Mouse (Mus musculus) heart, embryonic 10.5 days (tissue): ENCODE measurements at regions not wholly inside any gene's neighbourhood (a gene's known extent, or its start where the extent isn't known, plus 50 kb on each side); places are given as distances from the start of the nearest gene placed in this dataset.
"Not testable (repeated sequence)": the region's sequence is repeated elsewhere in the genome, so short reads cannot be mapped to it uniquely, and the experiment has no call there.

Experiments
- DNase-seq: peaks from one replicate; pipeline ENCODE4 v3.0.0-alpha.2; 2017; ENCODE audit warnings: low spot score
- H3K27ac ChIP-seq: fragments of 300-500 bp; sonication (generic); 2 replicates; pipeline ENCODE4 v1.5.1; 2016; ENCODE audit warnings: mild to moderate bottlenecking
- H3K27me3 ChIP-seq: fragments of 300-500 bp; sonication (generic); 2 replicates; pipeline ENCODE4 v1.6.1; 2016; ENCODE audit warnings: mild to moderate bottlenecking; ENCODE audit not compliant: poor library complexity, insufficient read depth, severe bottlenecking
- H3K36me3 ChIP-seq: fragments of 300-500 bp; sonication (generic); 2 replicates; pipeline ENCODE4 v1.6.1; 2016; ENCODE audit warnings: mild to moderate bottlenecking, moderate library complexity
- H3K4me1 ChIP-seq: fragments of 300-500 bp; sonication (generic); 2 replicates; pipeline ENCODE4 v1.6.1; 2016; ENCODE audit warnings: mild to moderate bottlenecking
- H3K4me3 ChIP-seq: fragments of 300-500 bp; sonication (generic); 2 replicates; pipeline ENCODE4 v1.5.1; 2016; ENCODE audit warnings: mild to moderate bottlenecking, moderate library complexity
- H3K9me3 ChIP-seq: fragments of 300-500 bp; sonication (generic); 2 replicates; pipeline ENCODE4 v1.6.1; 2016; ENCODE audit warnings: mild to moderate bottlenecking, moderate library complexity
- WGBS: fragments of 180-500 bp; shearing (Covaris S2); methylation state at CpG from one replicate; pipeline ENCODE4 v1.1.7; 2016; 5-methylcytosine and 5-hydroxymethylcytosine counted together

DNA sequence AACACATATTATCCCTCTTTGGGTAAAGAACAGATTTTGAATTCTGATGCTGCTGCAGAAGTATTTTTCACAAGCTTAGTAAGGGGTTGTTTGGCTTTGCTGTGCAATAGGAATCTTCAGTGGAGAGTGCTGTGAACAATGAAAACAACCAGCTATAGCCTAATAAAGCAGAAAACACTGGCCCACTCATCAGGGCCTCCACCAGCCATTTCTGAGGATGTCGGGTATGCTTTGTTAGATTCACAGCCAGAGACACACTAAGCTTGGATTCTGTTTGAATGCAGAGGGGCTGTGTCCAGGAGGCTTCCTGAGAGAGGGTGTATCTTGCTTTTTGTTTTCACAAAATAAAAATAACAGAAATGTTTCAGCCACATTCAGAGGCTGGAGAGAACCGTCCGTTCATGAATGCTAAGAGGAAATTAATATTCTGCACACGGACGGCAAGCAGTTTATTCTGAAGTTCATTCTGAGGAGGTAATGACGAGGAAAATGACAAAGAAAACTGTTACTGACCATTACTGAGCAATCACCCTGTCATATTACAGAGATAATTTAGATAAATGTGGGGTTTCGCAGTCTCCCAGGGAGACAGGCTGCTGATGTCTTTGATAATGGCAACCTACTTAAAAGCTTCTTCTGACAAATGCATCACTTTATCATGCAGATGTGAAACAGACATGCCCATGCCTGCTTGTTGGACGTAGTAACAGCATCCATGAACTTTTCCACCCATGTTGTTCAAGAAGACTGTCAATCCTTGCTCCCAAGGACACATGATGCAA, 198.1 kb upstream of the Myo3a start:
- Histone ChIP-seq H3K27ac (no peak overlapping the region), H3K4me3 (no peak overlapping the region), H3K36me3 (no peaks in the 10 kb centered on the region), H3K9me3 (no peaks in the 10 kb centered on the region), H3K4me1 (no peaks in the 10 kb centered on the region), H3K27me3 (no peaks in the 10 kb centered on the region)
- DNase-seq = no peak
- 71% methylated on average over 8 of the region's 8 CpGs for WGBS

DNA sequence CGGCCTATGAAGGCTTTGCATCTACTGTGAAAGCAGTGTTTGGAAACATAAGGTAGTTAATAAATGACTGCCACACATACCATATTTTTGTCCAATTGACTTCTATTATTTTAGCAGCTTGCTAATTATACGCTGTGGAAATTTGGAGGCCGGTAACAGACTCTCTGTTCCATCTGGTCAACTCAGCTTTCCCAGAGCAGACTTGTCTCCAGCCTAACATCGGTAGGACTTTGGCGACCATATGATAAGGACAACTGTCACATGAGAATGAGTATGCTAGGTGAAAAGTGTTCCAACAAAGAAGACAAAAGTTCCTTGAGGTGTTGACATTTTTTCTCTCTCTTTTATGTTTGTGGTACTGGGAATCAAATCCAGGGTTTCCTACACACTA, 197.5 kb upstream of the Myo3a start:
- no peaks in the 10 kb centered on the region for H3K27me3 ChIP-seq
- H3K27ac ChIP-seq = no peak overlapping the region
- 86% methylated on average over 5 of the region's 5 CpGs for WGBS
- H3K4me3 ChIP-seq = no peak overlapping the region
- DNase-seq = no peak
- no peaks in the 10 kb centered on the region for H3K9me3 ChIP-seq
- H3K4me1 ChIP-seq = no peaks in the 10 kb centered on the region
- no peaks in the 10 kb centered on the region for H3K36me3 ChIP-seq

GRCm38 (mm10) chr2:22036841-22037240, 190.5 kb upstream of the Myo3a start:
- 76% methylated on average over 2 of the region's 2 CpGs for whole genome bisulfite sequencing
- no peaks in the 10 kb centered on the region for H3K9me3 ChIP-seq
- no peaks in the 10 kb centered on the region for H3K36me3 ChIP-seq
- H3K27me3 ChIP-seq = no peaks in the 10 kb centered on the region
- no peak overlapping the region for H3K27ac ChIP-seq
- DNase-seq = no peak
- H3K4me1 ChIP-seq = no peaks in the 10 kb centered on the region
- H3K4me3 ChIP-seq = no peak overlapping the region

GRCm38 (mm10) chr2:22038780-22039179, 188.5 kb upstream of the Myo3a start:
- no peak overlapping the region for H3K27ac ChIP-seq
- WGBS = 20% methylated on average over 2 of the region's 2 CpGs
- H3K36me3 ChIP-seq = no peaks in the 10 kb centered on the region
- H3K9me3 ChIP-seq = no peaks in the 10 kb centered on the region
- DNase-seq = no peak
- H3K27me3 ChIP-seq = no peaks in the 10 kb centered on the region
- no peaks in the 10 kb centered on the region for H3K4me1 ChIP-seq
- H3K4me3 ChIP-seq = no peak overlapping the region

GRCm38 (mm10) chr2:22043937-22044336, 183.4 kb upstream of the Myo3a start:
- not testable (repeated sequence) for H3K4me1 ChIP-seq, H3K9me3 ChIP-seq, H3K36me3 ChIP-seq, H3K4me3 ChIP-seq, H3K27me3 ChIP-seq, H3K27ac ChIP-seq, DNase-seq
- WGBS = 41% methylated on average over 6 of the region's 6 CpGs

GRCm38 (mm10) chr2:22044949-22045348, 182.4 kb upstream of the Myo3a start:
- no peak overlapping the region for H3K27ac ChIP-seq
- no peaks in the 10 kb centered on the region for H3K9me3 ChIP-seq
- no peaks in the 10 kb centered on the region for H3K36me3 ChIP-seq
- no peak overlapping the region for H3K4me3 ChIP-seq
- no peaks in the 10 kb centered on the region for H3K27me3 ChIP-seq
- no peak for DNase-seq
- 68% methylated on average over 2 of the region's 2 CpGs for WGBS
- no peaks in the 10 kb centered on the region for H3K4me1 ChIP-seq

- Histone ChIP-seq H3K4me1 (no peaks in the 10 kb centered on the region), H3K27me3 (no peaks in the 10 kb centered on the region), H3K27ac (no peak overlapping the region), H3K4me3 (no peak overlapping the region), H3K36me3 (no peaks in the 10 kb centered on the region), H3K9me3 (no peaks in the 10 kb centered on the region)
- whole genome bisulfite sequencing = 78% methylated on average over 3 of the region's 3 CpGs
- DNase-seq = no peak
These were observed 179.8 kb upstream of the Myo3a start for GRCm38 (mm10) chr2:22047465-22047864.

- no peak overlapping the region for H3K4me3 ChIP-seq
- no peak overlapping the region for H3K27ac ChIP-seq
- H3K4me1 ChIP-seq = no peaks in the 10 kb centered on the region
- no peak for DNase-seq
- no peaks in the 10 kb centered on the region for H3K36me3 ChIP-seq
- no peaks in the 10 kb centered on the region for H3K9me3 ChIP-seq
- H3K27me3 ChIP-seq = no peaks in the 10 kb centered on the region
- 84% methylated on average over 5 of the region's 5 CpGs for WGBS
These were observed 160.8 kb upstream of the Myo3a start for GRCm38 (mm10) chr2:22066535-22066934.

DNA sequence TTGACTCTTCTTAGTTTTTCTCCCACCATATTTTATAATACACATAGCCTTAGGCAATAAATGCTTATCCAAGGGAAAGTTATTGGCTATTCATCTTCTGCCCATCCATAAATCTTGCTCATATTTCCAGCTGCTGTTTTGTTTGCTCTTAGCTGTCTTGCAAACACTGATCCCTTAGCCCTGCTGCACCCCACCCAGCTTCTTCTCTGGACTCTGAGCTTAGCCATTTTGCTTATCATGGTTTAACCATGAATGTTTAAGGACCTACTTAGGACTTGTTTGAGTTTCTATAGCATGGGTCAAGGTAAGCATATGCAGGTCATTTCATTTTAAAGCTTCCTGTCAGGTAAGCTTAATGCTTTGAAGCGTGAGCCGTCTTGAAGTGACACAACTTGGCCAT, 130.5 kb upstream of the Myo3a start:
- no peak overlapping the region for H3K4me3 ChIP-seq
- WGBS = 93% methylated on average over 2 of the region's 2 CpGs
- no peaks in the 10 kb centered on the region for H3K36me3 ChIP-seq
- H3K27me3 ChIP-seq = no peaks in the 10 kb centered on the region
- H3K4me1 ChIP-seq = no peaks in the 10 kb centered on the region
- H3K27ac ChIP-seq = no peak overlapping the region
- no peak for DNase-seq
- no peaks in the 10 kb centered on the region for H3K9me3 ChIP-seq

DNA sequence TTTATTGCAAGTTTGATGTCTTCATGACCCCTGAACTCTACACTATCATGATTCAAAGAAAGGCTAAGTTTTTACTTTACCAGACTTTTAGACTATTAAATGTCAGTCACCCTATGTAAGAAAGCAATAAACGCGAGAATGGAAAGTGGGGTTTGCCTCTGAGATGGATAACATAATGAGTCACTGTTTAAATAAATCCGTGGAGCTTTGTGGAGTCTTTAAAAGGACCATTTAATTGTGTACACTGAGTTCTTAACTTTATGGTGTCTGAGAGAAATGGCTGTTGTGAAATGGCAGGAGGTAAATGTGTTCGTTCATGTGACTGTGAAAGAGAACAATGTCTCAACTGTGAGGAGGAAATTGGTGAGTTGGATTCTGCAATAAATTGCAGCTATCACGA, 122.2 kb upstream of the Myo3a start:
- Histone ChIP-seq H3K27ac (no peak overlapping the region), H3K9me3 (no peaks in the 10 kb centered on the region), H3K4me3 (no peak overlapping the region), H3K36me3 (no peaks in the 10 kb centered on the region), H3K27me3 (no peaks in the 10 kb centered on the region), H3K4me1 (no peaks in the 10 kb centered on the region)
- 67% methylated on average over 5 of the region's 5 CpGs for WGBS
- no peak for DNase-seq

DNA sequence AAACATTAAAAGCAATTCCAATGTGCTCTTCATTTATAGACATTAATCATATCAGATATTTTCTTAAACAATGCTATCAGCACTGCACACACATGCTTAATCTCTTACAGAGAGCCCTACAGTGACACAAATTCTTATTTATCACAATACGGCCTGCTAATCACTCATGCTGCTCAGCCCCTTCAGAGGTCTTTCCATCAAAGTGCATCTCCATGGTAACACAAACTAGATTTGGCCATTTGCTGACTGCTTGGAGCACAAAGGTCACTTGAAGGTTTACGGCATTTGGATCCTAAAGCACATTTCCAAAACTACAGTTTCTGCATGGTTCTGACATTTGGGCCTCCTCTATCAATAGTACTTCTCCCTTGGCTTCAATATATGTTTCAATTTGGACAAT, 77.6 kb upstream of the Myo3a start:
- Histone ChIP-seq H3K4me1 (no peaks in the 10 kb centered on the region), H3K36me3 (no peaks in the 10 kb centered on the region), H3K4me3 (no peak overlapping the region), H3K27me3 (no peaks in the 10 kb centered on the region), H3K27ac (no peak overlapping the region), H3K9me3 (no peaks in the 10 kb centered on the region)
- WGBS = 33% methylated on average over 2 of the region's 2 CpGs
- DNase-seq = no peak

GRCm38 (mm10) chr2:22156576-22156975, 70.7 kb upstream of the Myo3a start:
- no peaks in the 10 kb centered on the region for H3K36me3 ChIP-seq
- H3K9me3 ChIP-seq = no peaks in the 10 kb centered on the region
- H3K4me3 ChIP-seq = no peak overlapping the region
- 75% methylated on average over 2 of the region's 2 CpGs for WGBS
- H3K27me3 ChIP-seq = no peaks in the 10 kb centered on the region
- DNase-seq = no peak
- H3K27ac ChIP-seq = no peak overlapping the region
- no peaks in the 10 kb centered on the region for H3K4me1 ChIP-seq

DNA sequence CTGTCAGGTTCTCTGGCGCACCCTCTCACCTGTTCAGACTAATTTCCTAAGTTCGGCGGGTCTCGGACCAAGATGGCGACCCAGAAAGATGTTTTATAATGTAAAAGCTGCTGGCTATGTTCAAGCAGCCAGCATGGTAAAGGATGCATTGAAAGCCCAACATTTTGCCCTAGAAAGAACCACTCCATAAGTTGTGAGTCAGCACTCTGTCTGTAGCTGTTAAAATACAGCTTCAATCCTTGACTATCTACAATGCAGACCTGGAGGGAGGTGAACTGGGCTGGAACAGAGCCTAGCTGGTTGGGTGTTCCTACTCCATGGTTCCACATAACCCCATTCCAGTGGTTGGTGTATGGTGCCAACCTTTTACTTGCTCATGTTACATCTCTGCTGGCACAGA, 61.9 kb upstream of the Myo3a start:
- no peak overlapping the region for H3K27ac ChIP-seq
- no peak overlapping the region for H3K4me3 ChIP-seq
- 92% methylated on average over 5 of the region's 5 CpGs for WGBS
- DNase-seq = no peak
- no peaks in the 10 kb centered on the region for H3K27me3 ChIP-seq
- H3K4me1 ChIP-seq = no peaks in the 10 kb centered on the region
- H3K9me3 ChIP-seq = no peaks in the 10 kb centered on the region
- no peaks in the 10 kb centered on the region for H3K36me3 ChIP-seq

- Histone ChIP-seq H3K27ac (no peak overlapping the region), H3K36me3 (no peaks in the 10 kb centered on the region), H3K4me1 (no peaks in the 10 kb centered on the region), H3K27me3 (no peaks in the 10 kb centered on the region), H3K9me3 (no peaks in the 10 kb centered on the region), H3K4me3 (no peak overlapping the region)
- no peak for DNase-seq
These were observed 61.4 kb upstream of the Myo3a start for GRCm38 (mm10) chr2:22165919-22166318.
